11 mouse cellular contexts compared by ENCODE assay signal in the genomic region with DNA sequence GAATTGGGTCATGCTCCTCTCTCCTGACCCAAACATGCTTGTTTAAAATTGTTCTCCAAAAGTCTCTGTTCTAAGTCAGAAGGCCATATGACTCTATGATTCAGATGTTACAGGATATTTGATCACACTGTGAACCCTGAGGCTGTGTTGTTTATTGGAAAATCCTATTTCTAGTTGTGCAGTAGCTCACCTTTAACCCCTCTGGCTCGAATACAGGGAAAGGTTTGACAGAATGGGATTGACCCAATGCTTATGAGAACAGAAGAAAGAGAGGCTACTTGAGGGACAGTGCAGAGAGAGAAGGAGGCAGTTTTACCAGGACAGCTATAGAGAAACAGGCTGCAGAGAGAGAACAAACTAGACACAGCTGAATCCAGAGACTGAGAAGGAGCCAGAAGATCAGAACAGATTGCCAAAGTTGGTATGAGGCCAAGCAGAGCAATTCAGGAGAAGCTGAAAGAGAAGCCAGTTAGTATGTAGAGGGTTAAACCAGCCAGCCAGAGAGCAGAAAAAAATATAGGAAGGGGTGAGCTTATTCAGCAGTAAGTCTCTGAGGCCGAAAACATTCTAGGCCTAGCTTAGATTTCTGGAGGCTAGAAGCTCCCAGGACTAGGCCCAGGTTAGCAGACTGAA. TPM values are rescaled to one million over a fixed set of nuclear protein-coding genes. Genes with fewer than 3 reads are reported as not detected.
DNase-seq lines count a peak whose midpoint lies in the region; ATAC-seq and TF ChIP-seq lines count a peak whose summit lies in the region.
"Had no signal": no experiment of that assay in that cellular context is flagged by ENCODE, and none has a peak within 500 bp of the region (broad histone marks: within the 10 kb centered on the region; RNA-seq: fewer than 3 reads in every experiment).

No protein-coding gene starts in this region.

- WGBS in lung, embryonic 14.5 days, result 19% methylated on average over 2 of the region's 2 CpGs
- WGBS in lung, adult 2 months, result 19% methylated on average over 2 of the region's 2 CpGs

- no peak overlapping the region for H3K4me3 ChIP-seq in lung, embryonic 14.5 days (ENCODE audit: low read depth, low read length)
- no peak overlapping the region for H3K4me3 ChIP-seq in lung, adult 2 months (replicated peaks; ENCODE audit: extremely low read depth, low read depth, low read length)
- H3K4me3 ChIP-seq: limb, embryonic 15.5 days had no signal

- no peaks in the 10 kb centered on the region for H3K27me3 ChIP-seq in lung, embryonic 14.5 days (ENCODE audit: insufficient read depth, low read length)
- H3K27me3 ChIP-seq: limb, embryonic 15.5 days had no signal

- no peak overlapping the region for H3K9ac ChIP-seq in lung, embryonic 14.5 days
- H3K9ac ChIP-seq: limb, embryonic 15.5 days had no signal

- DNase-seq in heart, adult 8-10 months (ENCODE audit: low spot score), result peak; percentile 11
- no peak for DNase-seq in heart, postnatal 36 days
- peak; percentile 25 for DNase-seq in lung, embryonic 14.5 days
- DNase-seq in lung, adult 2 months, result no peak
- peak; percentile 43 to 44 for DNase-seq in cerebellum, postnatal 10 days
- no peak for DNase-seq in spleen, postnatal 14 days (ENCODE audit: low spot score in 2 of 2)
- DNase-seq in natural killer cell, adult 2 months (ENCODE audit: low spot score in 2 of 2), result no peak

- no peaks in the 10 kb centered on the region for H3K4me1 ChIP-seq in lung, embryonic 14.5 days (ENCODE audit: insufficient read depth)
- H3K4me1 ChIP-seq in lung, adult 2 months (ENCODE audit: control insufficient read depth, insufficient read depth, low read length), result peaks cover 8% of the 10 kb centered on the region
- H3K4me1 ChIP-seq: limb, embryonic 15.5 days had no signal

- no peak overlapping the region for H3K27ac ChIP-seq in lung, embryonic 14.5 days (ENCODE audit: low read depth)
- H3K27ac ChIP-seq: limb, embryonic 15.5 days had no signal

- TF ChIP-seq POLR2A in lung, adult 2 months (IDR thresholded peaks at IDR 0.05; ENCODE audit: borderline replicate concordance, extremely low read depth, low read depth, low read length), result no peak

- TF ChIP-seq CTCF in lung, embryonic 14.5 days (IDR thresholded peaks at IDR 0.05; ENCODE audit: low read depth), result no peak
- TF ChIP-seq CTCF in lung, adult 2 months (IDR thresholded peaks at IDR 0.05; ENCODE audit: insufficient read depth, low read length), result no peak

- no peak for ATAC-seq in lung, embryonic 14.5 days (ENCODE audit: insufficient read depth)
- ATAC-seq: activated CD4-positive, CD25-positive, alpha-beta regulatory T cell, adult 4 months had no signal

- H3K4me2 ChIP-seq in lung, embryonic 14.5 days, result no peak overlapping the region
- H3K4me2 ChIP-seq: heart, embryonic 11.5 days; limb, embryonic 15.5 days; midbrain, embryonic 11.5 days had no signal

- no peaks in the 10 kb centered on the region for H3K9me3 ChIP-seq in lung, embryonic 14.5 days (ENCODE audit: low read depth, low read length)
- H3K9me3 ChIP-seq: limb, embryonic 15.5 days had no signal

- intact Hi-C loops in heart, postnatal 36 days (cut with DNase I), result no loop called here

- no peaks in the 10 kb centered on the region for H3K36me3 ChIP-seq in lung, embryonic 14.5 days (ENCODE audit: insufficient read depth)
- H3K36me3 ChIP-seq: limb, embryonic 15.5 days had no signal

RNA-seq across cellular contexts. Expression of gene Fundc1, which starts 27.1 kb away (rescaled TPM):
- total RNA-seq in heart, adult 8-10 months (2022), result 10 to 100 TPM; 26.1 to 39.5 (median 31.5) TPM
- total RNA-seq in heart, postnatal 36 days (2021), result 10 to 100 TPM; 28.8 to 31.8 TPM
- 66.7 and 72.3 TPM in 2 replicates for polyA plus RNA-seq in lung, embryonic 14.5 days (2014; fragmentation: Nextera tagmentation; extraction: Ambion mirVana)
- 12.5 and 15.1 TPM in 2 replicates for polyA plus RNA-seq in lung, adult 2 months (2012; rRNA removed)

Comparison
In these comparisons a context has a peak if more than half of its experiments do, and no peak if none do; other contexts are left out.
1. DNase-seq: peak in heart, adult 8-10 months (single experiment), lung, embryonic 14.5 days (single experiment) and cerebellum, postnatal 10 days (2 of 2); none in heart, postnatal 36 days (0 of 2), lung, adult 2 months (single experiment), spleen, postnatal 14 days (0 of 2) and natural killer cell, adult 2 months (0 of 2).